Mouse (Mus musculus) MEL (cell line): ENCODE results near the gene Cd3g. TPM values are rescaled to one million over a fixed set of nuclear protein-coding genes. Genes with fewer than 3 reads are reported as not detected.

ENCODE experiments used
- DNase-seq: peaks from one replicate; pipeline ENCODE4 v3.0.0; 2011; ENCODE audit warnings: low read depth, low spot score
- H3K27ac ChIP-seq: 2 replicates; pipeline ENCODE4 v1.5.1; 2012; ENCODE audit warnings: low read depth, mild to moderate bottlenecking, control low read depth, low read length, moderate library complexity; ENCODE audit not compliant: control insufficient read depth
- H3K27me3 ChIP-seq, 2 experiments: fragments of 150-350 bp in 1 of 2; sonication (generic) in 1 of 2; 2 replicates each; pipeline ENCODE4 v1.6.1; 2012; ENCODE audit warnings: low read length in 2 of 2, mild to moderate bottlenecking in 2 of 2, improper control_type of control experiment in 1 of 2, moderate library complexity in 1 of 2; ENCODE audit not compliant: insufficient read depth in 2 of 2, control insufficient read depth in 1 of 2
- H3K36me3 ChIP-seq, 2 experiments: 2 replicates each; pipeline ENCODE4 v1.6.1; 2012 to 2014; ENCODE audit warnings: low read length in 2 of 2, improper control_type of control experiment in 1 of 2, inconsistent platforms in 1 of 2, mild to moderate bottlenecking in 1 of 2; ENCODE audit not compliant: insufficient read depth in 2 of 2, control insufficient read depth in 1 of 2
- H3K4me1 ChIP-seq, 2 experiments: fragments of 150-350 bp in 1 of 2; sonication (generic) in 1 of 2; 2 replicates each; pipeline ENCODE4 v1.6.1; 2012; ENCODE audit warnings: low read length in 2 of 2, improper control_type of control experiment in 1 of 2, mild to moderate bottlenecking in 1 of 2; ENCODE audit not compliant: insufficient read depth in 2 of 2, control insufficient read depth in 1 of 2
- H3K4me3 ChIP-seq, 2 experiments: fragments of 150-350 bp in 1 of 2; sonication (generic) in 1 of 2; 2 replicates each; pipeline ENCODE4 v1.5.1; 2012; ENCODE audit warnings: low read depth in 2 of 2, low read length in 2 of 2, mild to moderate bottlenecking in 2 of 2, moderate library complexity in 2 of 2, control low read depth in 1 of 2, improper control_type of control experiment in 1 of 2; ENCODE audit not compliant: control insufficient read depth in 1 of 2, insufficient read depth in 1 of 2
- H3K79me2 ChIP-seq: 2 replicates; pipeline ENCODE4 v1.6.1; 2012; ENCODE audit warnings: mild to moderate bottlenecking, low read length, moderate library complexity; ENCODE audit not compliant: control insufficient read depth, poor library complexity, insufficient read depth
- H3K9ac ChIP-seq: 2 replicates; pipeline ENCODE4 v1.6.1; 2012; ENCODE audit warnings: low read depth, mild to moderate bottlenecking, control low read depth, low read length, moderate library complexity; ENCODE audit not compliant: control insufficient read depth, poor library complexity, severe bottlenecking
- H3K9me3 ChIP-seq: fragments of 150-350 bp; sonication (generic); replicated peaks from 2 replicates; pipeline ENCODE4 v1.6.1; 2012; ENCODE audit warnings: mild to moderate bottlenecking, low read length, improper control_type of control experiment, moderate library complexity; ENCODE audit not compliant: insufficient read depth
- BHLHE40 ChIP-seq: IDR thresholded peaks from 2 replicates; pipeline ENCODE4 v1.6.1; 2012; ENCODE audit warnings: low read depth, mild to moderate bottlenecking, inconsistent platforms, low read length, improper control_type of control experiment, borderline replicate concordance
- CHD1 ChIP-seq: IDR thresholded peaks from 2 replicates; pipeline ENCODE4 v1.6.1; 2012; ENCODE audit warnings: low read depth, mild to moderate bottlenecking, inconsistent platforms, low read length, improper control_type of control experiment
- CHD2 ChIP-seq: IDR thresholded peaks from 2 replicates; pipeline ENCODE4 v1.6.1; 2011; ENCODE audit warnings: low read length, improper control_type of control experiment
- ETS1 ChIP-seq: IDR thresholded peaks from 2 replicates; pipeline ENCODE4 v1.6.1; 2012; ENCODE audit warnings: low read depth, mild to moderate bottlenecking, inconsistent platforms, low read length, improper control_type of control experiment, moderate library complexity
- GABPA ChIP-seq: IDR thresholded peaks from 2 replicates; pipeline ENCODE4 v1.6.1; 2012; ENCODE audit warnings: low read depth, mild to moderate bottlenecking, inconsistent platforms, low read length, improper control_type of control experiment, moderate library complexity
- GATA1 ChIP-seq: IDR thresholded peaks from 2 replicates; pipeline ENCODE4 v1.6.1; 2011; ENCODE audit warnings: low read depth, low read length, improper control_type of control experiment
- MAFK ChIP-seq: IDR thresholded peaks from 2 replicates; pipeline ENCODE4 v1.6.1; 2011; ENCODE audit warnings: low read depth, mild to moderate bottlenecking, low read length, improper control_type of control experiment, borderline replicate concordance
- MAX ChIP-seq: IDR thresholded peaks from 2 replicates; pipeline ENCODE4 v1.6.1; 2011; ENCODE audit warnings: low read length, improper control_type of control experiment
- MXI1 ChIP-seq: IDR thresholded peaks from 2 replicates; pipeline ENCODE4 v1.6.1; 2011; ENCODE audit warnings: mild to moderate bottlenecking, low read depth, low read length, improper control_type of control experiment
- MYB ChIP-seq: IDR thresholded peaks from 2 replicates; pipeline ENCODE4 v1.6.1; 2011; ENCODE audit warnings: mild to moderate bottlenecking, low read depth, low read length, improper control_type of control experiment
- NELFE ChIP-seq: IDR thresholded peaks from 2 replicates; pipeline ENCODE4 v1.6.1; 2011; ENCODE audit warnings: low read depth, low read length, improper control_type of control experiment
- NRF1 ChIP-seq: IDR thresholded peaks from 2 replicates; pipeline ENCODE4 v1.6.1; 2014; ENCODE audit warnings: low read depth, mild to moderate bottlenecking, inconsistent platforms, low read length, improper control_type of control experiment, moderate library complexity; ENCODE audit not compliant: poor library complexity, insufficient read depth, severe bottlenecking
- RCOR1 ChIP-seq: IDR thresholded peaks from 2 replicates; pipeline ENCODE4 v1.6.1; 2012; ENCODE audit warnings: low read depth, mild to moderate bottlenecking, inconsistent platforms, low read length, improper control_type of control experiment
- TAL1 ChIP-seq: IDR thresholded peaks from 2 replicates; pipeline ENCODE4 v1.6.1; 2012; ENCODE audit warnings: mild to moderate bottlenecking, inconsistent platforms, low read length, moderate library complexity, mixed read lengths
- USF1 ChIP-seq: IDR thresholded peaks from 2 replicates; pipeline ENCODE4 v1.6.1; 2014; ENCODE audit warnings: low read depth, mild to moderate bottlenecking, inconsistent platforms, low read length, improper control_type of control experiment, moderate library complexity
- ZC3H11A ChIP-seq: IDR thresholded peaks from 2 replicates; pipeline ENCODE4 v1.6.1; 2012; ENCODE audit warnings: low read depth, mild to moderate bottlenecking, inconsistent platforms, low read length, improper control_type of control experiment
- ZMIZ1 ChIP-seq: IDR thresholded peaks from 2 replicates; pipeline ENCODE4 v1.6.1; 2012; ENCODE audit warnings: low read depth, mild to moderate bottlenecking, inconsistent platforms, low read length, improper control_type of control experiment, moderate library complexity
- ZNF384 ChIP-seq: IDR thresholded peaks from 2 replicates; pipeline ENCODE4 v1.6.1; 2012; ENCODE audit warnings: low read depth, mild to moderate bottlenecking, inconsistent platforms, low read length, improper control_type of control experiment
- polyA plus RNA-seq, 2 experiments: library from polyadenylated mRNA; stranded (reverse) in 1 of 2; unstranded in 1 of 2; fragments of >175 nt in 1 of 2; fragments of >200 nt in 1 of 2; gene quantifications; 2 replicates each; pipeline versions ENCODE4 v1.2.1 to v1.2.4; 2012; ENCODE audit warnings: low replicate concordance in 2 of 2, low read depth in 1 of 2; ENCODE audit not compliant: insufficient read length in 2 of 2, insufficient read depth in 1 of 2, missing spikeins in 1 of 2
- total RNA-seq: library from RNA; depleted of rRNA; stranded (reverse); fragments of 300-350 nt; gene quantifications from 2 replicates; pipeline ENCODE4 v1.2.3, GENCODE M21; 2012; rRNA removed

Gene Cd3g
- 0.35 and 0.42 TPM in 2 replicates for total RNA-seq
- under 1 TPM in 1 of 2 experiments, not detected in 1; 0.47 TPM for polyA plus RNA-seq

DNA sequence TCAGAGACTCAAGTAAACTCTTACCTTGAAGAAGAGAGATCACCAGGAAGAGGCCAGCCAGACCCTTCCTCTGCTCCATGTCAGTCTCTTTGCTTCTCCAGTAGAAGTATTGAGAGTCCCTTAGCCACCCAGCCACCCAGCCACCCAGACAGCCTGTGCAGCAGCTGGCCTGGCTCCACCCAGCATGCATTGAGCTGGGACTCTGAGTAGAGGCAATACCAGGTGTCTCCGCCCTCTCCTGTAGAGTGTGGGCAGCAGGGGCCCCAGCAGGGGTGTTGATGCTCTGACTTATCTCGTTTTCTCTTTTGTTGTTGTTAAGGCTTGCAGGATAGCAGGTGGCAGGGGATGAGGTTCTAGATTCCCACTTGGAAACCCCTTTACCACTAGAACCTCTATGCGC, at the start of gene Cd3g:
Gene Cd3g (minus strand): TSS at position 190 of the 400 bp plus-strand sequence.
- Histone ChIP-seq H3K4me1 (peaks cover 8 to 10% of the 10 kb centered on the region in 2 experiments), H3K27me3 (peaks cover 0 to 3% of the 10 kb centered on the region in 2 experiments; a peak in 1 of 4 replicates), H3K79me2 (no peaks in the 10 kb centered on the region), H3K4me3 (no peak within 1 kb of the TSS), H3K9me3 (no peaks in the 10 kb centered on the region), H3K9ac (no peak within 1 kb of the TSS), H3K36me3 (peaks cover 0 to 8% of the 10 kb centered on the region in 2 experiments; a peak in 2 of 4 replicates), H3K27ac (no peak within 1 kb of the TSS)
- DNase-seq: peak; percentile 58
- TF ChIP-seq CHD1 (no peak), ETS1 (peak; percentile 31; the same call in 1 of the 2 replicates)

DNA sequence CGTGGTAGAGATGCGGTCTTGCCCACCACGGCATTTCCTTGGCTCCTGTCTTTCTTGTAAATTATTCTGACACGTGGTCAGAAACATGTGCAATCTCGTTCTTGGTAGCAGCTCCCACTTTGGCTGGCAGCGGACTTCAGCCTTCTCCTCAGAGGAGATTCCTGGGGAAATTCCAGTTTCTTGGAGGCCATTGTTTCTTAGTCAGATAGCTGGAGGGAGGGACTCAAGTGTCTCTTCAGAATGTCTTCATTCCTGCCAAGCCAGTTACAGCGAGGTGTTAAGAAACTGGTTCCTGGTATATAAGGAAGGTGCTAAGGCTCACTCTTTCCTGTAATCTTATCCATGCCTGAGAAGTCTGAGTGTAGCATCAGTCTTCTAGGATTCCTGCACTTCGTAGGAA, 47.1 kb upstream of the Cd3g start:
- Histone ChIP-seq H3K36me3 (no peaks in the 10 kb centered on the region), H3K27ac (no peak overlapping the region), H3K4me3 (no peak overlapping the region), H3K9me3 (no peaks in the 10 kb centered on the region), H3K27me3 (peaks cover 7 to 42% of the 10 kb centered on the region in 2 experiments), H3K9ac (no peak overlapping the region), H3K79me2 (no peaks in the 10 kb centered on the region), H3K4me1 (no peaks in the 10 kb centered on the region)
- TF ChIP-seq ZC3H11A (no peak), MAX (no peak), MXI1 (no peak), CHD2 (no peak), MYB (no peak), RCOR1 (no peak), ZNF384 (no peak), ZMIZ1 (no peak), MAFK (no peak), GATA1 (no peak), NELFE (no peak), GABPA (no peak), BHLHE40 (no peak), TAL1 (no peak), USF1 (no peak), NRF1 (no peak)
- DNase-seq: no peak
